Mouse (Mus musculus): Measurements from ENCODE around the gene Chrna3.

Gene Chrna3

GRCm38 (mm10) chr9:55026275-55026663 lies at the start of gene Chrna3:
Gene Chrna3, minus strand, starts transcription at chr9:55026562.
- CTCF ChIA-PET, result interaction anchor here (0.5 to 3.1 kb wide), 9 partner anchors 10 to 366 kb away, joined by 3 to 13 read pairs (median 6); no protein-coding TSS in a partner anchor
- POLR2A ChIA-PET, result interaction anchor here in 3 of 4 experiments (0.5 to 1.5 kb wide), 9 partner anchors 10 to 235 kb away, joined by 3 to 7 read pairs (median 4); partner anchors contain the start of gene Ube2q2 (in 1 of the 3)

GRCm38 (mm10) chr9:55067965-55068265 lies 41.6 kb upstream of the Chrna3 start:
- ChIA-PET CTCF (interaction anchor here in 2 of 4 experiments (1.0 to 1.4 kb wide), 2 partner anchors 11 to 43 kb away, joined by 3 to 4 read pairs; no protein-coding TSS in a partner anchor), POLR2A (interaction anchor here in 2 of 4 experiments (1.0 to 1.6 kb wide), 3 partner anchors 10 to 24 kb away, joined by 3 to 6 read pairs (median 3); no protein-coding TSS in a partner anchor)

- ChIA-PET POLR2A (interaction anchor here in 2 of 4 experiments (0.8 to 1.6 kb wide), 5 partner anchors 11 to 34 kb away, joined by 3 to 6 read pairs (median 3); no protein-coding TSS in a partner anchor), CTCF (interaction anchor here in 2 of 4 experiments (1.0 to 2.7 kb wide), 3 partner anchors 12 to 43 kb away, joined by 3 to 6 read pairs (median 4); no protein-coding TSS in a partner anchor)
These were observed 41.0 kb upstream of the Chrna3 start for GRCm38 (mm10) chr9:55067260-55067964.

- CTCF ChIA-PET, result interaction anchor here in 1 of 4 experiments (2.7 kb wide), 1 partner anchor 18 kb away, joined by 6 read pairs; no protein-coding TSS in a partner anchor
- POLR2A ChIA-PET, result interaction anchor here in 1 of 4 experiments (1.4 kb wide), 1 partner anchor 17 kb away, joined by 3 read pairs; the partner anchor contains the start of gene Chrnb4
These were observed 38.9 kb upstream of the Chrna3 start for GRCm38 (mm10) chr9:55065241-55065640.

- ChIA-PET POLR2A (interaction anchor here in 1 of 4 experiments (1.4 to 2.5 kb wide), 2 partner anchors 9 to 25 kb away, joined by 3 to 7 read pairs; partner anchors contain the start of gene Chrnb4), CTCF (interaction anchor here in 1 of 4 experiments (2.0 kb wide), 1 partner anchor 11 kb away, joined by 6 read pairs; no protein-coding TSS in a partner anchor)
These were observed 31.7 kb upstream of the Chrna3 start for GRCm38 (mm10) chr9:55058067-55058466.

- CTCF ChIA-PET, result interaction anchor here (0.6 to 1.7 kb wide), 7 partner anchors 8 to 321 kb away, joined by 3 to 7 read pairs (median 4); partner anchors contain the start of genes Chrna3 (in 1 of the 4) and Wdr61 (in 1 of the 4)
These were observed 29.1 kb upstream of the Chrna3 start for GRCm38 (mm10) chr9:55055386-55055930.

GRCm38 (mm10) chr9:55048211-55048880 lies 22.0 kb upstream of the Chrna3 start, which contains the start of gene Chrnb4:
Gene Chrnb4, minus strand, starts transcription at chr9:55048779.
- ChIA-PET POLR2A (interaction anchor here in 3 of 4 experiments (0.5 to 2.5 kb wide), 16 partner anchors 11 to 1506 kb away, joined by 3 to 13 read pairs (median 3); partner anchors contain the start of genes Ube2q2 (in 1 of the 3) and Wdr61 (in 1 of the 3)), CTCF (interaction anchor here (0.5 to 2.9 kb wide), 13 partner anchors 15 to 473 kb away, joined by 3 to 11 read pairs (median 5); partner anchors contain the start of gene Ube2q2 (in 1 of the 4))

More at GRCm38 (mm10) chr9:55055386-55055930, 29.1 kb upstream of the Chrna3 start:
- POLR2A ChIA-PET, result interaction anchor here in 2 of 4 experiments (0.6 to 1.5 kb wide), 5 partner anchors 15 to 42 kb away, joined by 3 to 4 read pairs (median 4); partner anchors contain the start of gene Chrna3 (in 1 of the 2)

GRCm38 (mm10) chr9:55046764-55047163 lies 20.4 kb upstream of the Chrna3 start:
- POLR2A ChIA-PET, result interaction anchor here (0.6 to 2.5 kb wide), 14 partner anchors 14 to 281 kb away, joined by 3 to 13 read pairs (median 3); partner anchors contain the start of gene AY074887 (in 1 of the 4)
- CTCF ChIA-PET, result interaction anchor here (0.6 to 2.9 kb wide), 44 partner anchors 9 to 1839 kb away, joined by 3 to 12 read pairs (median 4); partner anchors contain the start of genes Chrna3 (in 2 of the 4) and Elmod1 (in 1 of the 4)

- ChIA-PET POLR2A (interaction anchor here in 2 of 4 experiments (0.6 to 1.6 kb wide), 7 partner anchors 11 to 420 kb away, joined by 3 to 5 read pairs (median 3); no protein-coding TSS in a partner anchor), CTCF (interaction anchor here in 1 of 4 experiments (1.1 kb wide), 1 partner anchor 12 kb away, joined by 3 read pairs; no protein-coding TSS in a partner anchor)
These were observed 18.6 kb upstream of the Chrna3 start for GRCm38 (mm10) chr9:55045001-55045400.

GRCm38 (mm10) chr9:55043688-55044087 lies 17.3 kb upstream of the Chrna3 start:
- ChIA-PET CTCF (interaction anchor here in 3 of 4 experiments (0.5 to 1.4 kb wide), 7 partner anchors 13 to 67 kb away, joined by 3 to 11 read pairs (median 3); partner anchors contain the start of gene Chrna3 (in 1 of the 3)), POLR2A (interaction anchor here in 3 of 4 experiments (0.6 to 1.6 kb wide), 17 partner anchors 11 to 419 kb away, joined by 3 to 7 read pairs (median 3); partner anchors contain the start of genes Chrna5 (in 1 of the 3) and Ube2q2 (in 1 of the 3))

- CTCF ChIA-PET, result interaction anchor here in 2 of 4 experiments (0.5 to 0.9 kb wide), 3 partner anchors 18 to 1768 kb away, joined by 3 to 8 read pairs (median 3); no protein-coding TSS in a partner anchor
- POLR2A ChIA-PET, result interaction anchor here in 1 of 4 experiments (0.6 kb wide), 1 partner anchor 367 kb away, joined by 6 read pairs; no protein-coding TSS in a partner anchor
These were observed 15.0 kb upstream of the Chrna3 start for GRCm38 (mm10) chr9:55041389-55041788.

- ChIA-PET POLR2A (interaction anchor here in 2 of 4 experiments (0.6 to 1.0 kb wide), 3 partner anchors 16 to 51 kb away, joined by 3 read pairs; no protein-coding TSS in a partner anchor), CTCF (interaction anchor here in 1 of 4 experiments (0.6 to 0.7 kb wide), 2 partner anchors 223 to 1463 kb away, joined by 3 to 8 read pairs; no protein-coding TSS in a partner anchor)
These were observed 13.6 kb upstream of the Chrna3 start for GRCm38 (mm10) chr9:55039983-55040382.

GRCm38 (mm10) chr9:55038948-55039347 lies 12.6 kb upstream of the Chrna3 start:
- POLR2A ChIA-PET, result interaction anchor here in 1 of 4 experiments (0.8 to 0.9 kb wide), 2 partner anchors 18 to 75 kb away, joined by 3 read pairs; no protein-coding TSS in a partner anchor
- CTCF ChIA-PET, result no interaction called here

- ChIA-PET POLR2A (interaction anchor here in 3 of 4 experiments (0.6 to 4.2 kb wide), 4 partner anchors 12 to 295 kb away, joined by 3 to 13 read pairs (median 4); partner anchors contain the start of gene Chrnb4 (in 2 of the 3)), CTCF (interaction anchor here in 2 of 4 experiments (0.6 to 1.3 kb wide), 2 partner anchors 16 to 32 kb away, joined by 3 to 5 read pairs; no protein-coding TSS in a partner anchor)
These were observed 5.2 kb upstream of the Chrna3 start for GRCm38 (mm10) chr9:55031435-55032167.

- CTCF ChIA-PET, result interaction anchor here (0.5 to 3.1 kb wide), 10 partner anchors 10 to 367 kb away, joined by 3 to 13 read pairs (median 6); no protein-coding TSS in a partner anchor
- POLR2A ChIA-PET, result interaction anchor here in 3 of 4 experiments (0.5 to 1.7 kb wide), 9 partner anchors 21 to 237 kb away, joined by 3 to 7 read pairs (median 4); partner anchors contain the start of gene Ube2q2 (in 1 of the 3)
These were observed 658 bp downstream of the Chrna3 start for GRCm38 (mm10) chr9:55025534-55026274.
